Mouse (Mus musculus) forebrain, embryonic 10.5 days (tissue): ENCODE results near the gene Naglu. TPM values are rescaled to one million over a fixed set of nuclear protein-coding genes. Genes with fewer than 3 reads are reported as not detected.
"Not testable (repeated sequence)": the region's sequence is repeated elsewhere in the genome, so short reads cannot be mapped to it uniquely, and the experiment has no call there.

Experiments used
- DNase-seq: peaks from one replicate; pipeline ENCODE4 v3.0.0-alpha.2; 2017; ENCODE audit warnings: low spot score; ENCODE audit errors: extremely low spot score
- H3K27ac ChIP-seq: fragments of 300-500 bp; sonication (generic); 2 replicates; pipeline ENCODE4 v1.5.1; 2016; ENCODE audit warnings: mild to moderate bottlenecking
- H3K27me3 ChIP-seq: fragments of 300-500 bp; sonication (generic); 2 replicates; pipeline ENCODE4 v1.6.1; 2016; ENCODE audit warnings: mild to moderate bottlenecking; ENCODE audit not compliant: poor library complexity, severe bottlenecking
- H3K36me3 ChIP-seq: fragments of 300-500 bp; sonication (generic); replicated peaks from 2 replicates; pipeline ENCODE4 v1.6.1; 2016; ENCODE audit warnings: mild to moderate bottlenecking, moderate library complexity
- H3K4me1 ChIP-seq: fragments of 300-500 bp; sonication (generic); 2 replicates; pipeline ENCODE4 v1.6.1; 2016
- H3K4me3 ChIP-seq: fragments of 300-500 bp; sonication (generic); 2 replicates; pipeline ENCODE4 v1.5.1; 2016; ENCODE audit warnings: mild to moderate bottlenecking, moderate library complexity
- H3K9me3 ChIP-seq: fragments of 300-500 bp; sonication (generic); 2 replicates; pipeline ENCODE4 v1.6.1; 2016; ENCODE audit warnings: mild to moderate bottlenecking, moderate library complexity
- WGBS: fragments of 180-500 bp; shearing (Covaris S2); methylation state at CpG from one replicate; pipeline ENCODE4 v1.1.7; 2016; 5-methylcytosine and 5-hydroxymethylcytosine counted together
- microRNA-seq: library from miRNA; unstranded; fragments of <30 nt; microRNA quantifications from one replicate; pipeline ENCODE4, GENCODE M21; 2017
- polyA plus RNA-seq: library from polyadenylated mRNA; unstranded; fragments of >200 nt; fragmentation: Nextera tagmentation; extraction: Ambion mirVana; gene quantifications from 2 replicates; pipeline ENCODE4 v1.2.1, GENCODE M21; 2016

Gene Naglu
- polyA plus RNA-seq, 1 experiment from 2014 or later, result 8.2 TPM

DNA sequence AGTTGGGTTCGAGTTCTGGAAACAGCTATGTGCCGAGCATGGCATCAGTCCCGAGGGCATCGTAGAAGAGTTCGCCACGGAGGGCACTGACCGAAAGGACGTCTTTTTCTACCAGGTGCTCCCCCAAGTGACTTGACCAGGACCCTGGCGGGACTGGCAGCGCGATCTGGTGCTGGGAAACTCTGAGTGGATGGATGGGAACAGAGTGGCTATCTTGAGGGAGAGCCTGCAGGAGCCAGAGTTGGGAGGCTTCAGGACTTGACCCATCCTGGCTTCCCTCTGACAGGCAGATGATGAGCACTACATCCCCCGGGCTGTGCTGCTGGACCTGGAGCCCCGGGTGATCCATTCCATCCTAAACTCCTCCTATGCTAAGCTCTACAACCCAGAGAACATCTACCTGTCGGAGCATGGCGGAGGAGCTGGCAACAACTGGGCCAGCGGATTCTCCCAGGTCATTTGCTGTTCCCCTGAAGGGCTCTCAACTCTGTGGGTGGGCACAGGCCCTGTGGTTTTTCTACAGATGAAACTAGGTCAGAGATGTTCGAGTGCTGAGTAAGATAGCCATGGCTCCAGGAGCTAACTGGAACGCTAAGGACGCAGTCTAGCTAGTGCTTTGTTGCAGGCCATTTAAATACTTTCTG is 50.9 kb downstream of the Naglu start:
- Histone ChIP-seq H3K27ac (peak overlapping the region; percentile 96), H3K4me3 (peak overlapping the region; percentile 98), H3K4me1 (peaks cover 50% of the 10 kb centered on the region), H3K9me3 (no peaks in the 10 kb centered on the region), H3K27me3 (no peaks in the 10 kb centered on the region), H3K36me3 (peaks cover 58% of the 10 kb centered on the region)
- no peak for DNase-seq
- WGBS, result 29% methylated on average over 19 of the region's 19 CpGs

DNA sequence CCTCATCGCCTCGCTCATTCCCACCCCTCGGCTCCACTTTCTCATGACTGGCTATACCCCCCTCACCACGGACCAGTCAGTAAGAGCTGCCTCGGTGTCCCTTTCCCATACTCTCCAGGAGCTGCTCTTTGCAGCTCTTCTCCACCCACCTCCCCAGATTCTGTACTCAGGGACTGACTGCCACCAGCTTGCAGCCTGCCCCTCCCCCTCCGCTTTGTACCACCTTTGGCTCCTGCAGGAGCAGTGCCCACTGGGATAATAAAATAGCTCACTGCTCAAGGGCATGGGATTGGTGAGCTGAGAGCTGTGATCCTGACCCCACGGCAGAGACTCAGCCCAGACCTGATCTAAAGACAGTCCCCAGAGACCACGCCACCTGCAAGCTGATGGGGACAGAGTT is 54.7 kb downstream of the Naglu start:
- peaks cover 65% of the 10 kb centered on the region for H3K36me3 ChIP-seq

DNA sequence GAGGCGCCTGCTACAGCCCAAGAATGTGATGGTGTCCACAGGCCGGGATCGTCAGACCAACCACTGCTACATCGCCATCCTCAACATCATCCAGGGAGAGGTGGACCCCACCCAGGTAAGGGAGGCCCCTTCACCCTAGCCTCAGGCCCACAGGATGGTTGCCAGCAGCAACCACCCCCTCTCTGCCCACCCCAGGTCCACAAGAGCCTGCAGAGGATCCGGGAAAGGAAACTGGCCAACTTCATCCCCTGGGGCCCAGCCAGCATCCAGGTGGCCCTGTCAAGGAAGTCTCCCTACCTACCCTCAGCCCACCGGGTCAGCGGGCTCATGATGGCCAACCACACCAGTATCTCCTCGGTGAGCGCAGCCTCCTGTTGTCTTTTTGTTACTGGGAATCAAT is 55.2 kb downstream of the Naglu start:
- not testable (repeated sequence) for H3K27ac ChIP-seq, H3K4me3 ChIP-seq, H3K27me3 ChIP-seq, DNase-seq
- Histone ChIP-seq H3K9me3 (peaks cover 13% of the 10 kb centered on the region; the same call in 1 of the 2 replicates), H3K36me3 (peaks cover 65% of the 10 kb centered on the region), H3K4me1 (peaks cover 20% of the 10 kb centered on the region)
- 99% methylated on average over 9 of the region's 9 CpGs for WGBS

More for the DNA sequence above, 54.7 kb downstream of the Naglu start:
- peaks cover 13% of the 10 kb centered on the region; the same call in 1 of the 2 replicates for H3K9me3 ChIP-seq
- WGBS, result 97% methylated on average over 8 of the region's 8 CpGs
- not testable (repeated sequence) for H3K27ac ChIP-seq, H3K4me3 ChIP-seq, H3K27me3 ChIP-seq, DNase-seq
- peaks cover 19% of the 10 kb centered on the region for H3K4me1 ChIP-seq

GRCm38 (mm10) chr11:101127075-101127474 is 57.3 kb downstream of the Naglu start:
- no peak for DNase-seq
- WGBS, result 85% methylated on average over 1 of the region's 1 CpGs
- Histone ChIP-seq H3K27me3 (no peaks in the 10 kb centered on the region), H3K4me3 (no peak overlapping the region), H3K9me3 (peaks cover 13% of the 10 kb centered on the region; the same call in 1 of the 2 replicates), H3K27ac (no peak overlapping the region), H3K4me1 (peaks cover 7% of the 10 kb centered on the region), H3K36me3 (peaks cover 56% of the 10 kb centered on the region)

Small RNA genes within 50 kb of the gene (microRNA-seq; reads per million reads assigned to microRNA genes)
- 1.8 reads per million for gene Mir6928

Other genes with a start within 250 kb of the Naglu start
- 14.9 and 16.2 TPM in 2 replicates for gene Stat5b, start 219.3 kb upstream of the Naglu start, polyA plus RNA-seq
- gene Stat5a, start 210.7 kb upstream of the Naglu start, polyA plus RNA-seq, result 1.7 TPM in 2 replicates
- 15.0 and 15.6 TPM in 2 replicates for gene Stat3, start 130.5 kb upstream of the Naglu start, polyA plus RNA-seq
- gene Cavin1, start 99.1 kb upstream of the Naglu start, polyA plus RNA-seq, result 16.1 and 16.6 TPM in 2 replicates
- 34.5 and 36.9 TPM in 2 replicates for gene Atp6v0a1, start 60.6 kb upstream of the Naglu start, polyA plus RNA-seq
- gene Hsd17b1, start 8.4 kb downstream of the Naglu start, polyA plus RNA-seq, result 0.10 and 0.11 TPM in 2 replicates
- gene Coasy, start 12.6 kb downstream of the Naglu start, polyA plus RNA-seq, result 51.4 and 53.3 TPM in 2 replicates
- 37.3 and 41.1 TPM in 2 replicates for gene Mlx, start 17.3 kb downstream of the Naglu start, polyA plus RNA-seq
- gene Psmc3ip, start 25.4 kb downstream of the Naglu start, polyA plus RNA-seq, result 78.1 and 96.4 TPM in 2 replicates
- gene Retreg3, start 49.9 kb downstream of the Naglu start, polyA plus RNA-seq, result 14.6 and 15.5 TPM in 2 replicates
- gene Tubg1, start 49.9 kb downstream of the Naglu start, polyA plus RNA-seq, result 143 and 145 TPM in 2 replicates
- 2.3 and 2.7 TPM in 2 replicates for gene Tubg2, start 85.9 kb downstream of the Naglu start, polyA plus RNA-seq
- 0.12 and 0.16 TPM in 2 replicates for gene Cntnap1, start 100.5 kb downstream of the Naglu start, polyA plus RNA-seq
- gene Plekhh3, start 101.3 kb downstream of the Naglu start, polyA plus RNA-seq, result 3.5 and 4.8 TPM in 2 replicates
- not detected in 2 replicates for gene Ccr10, start 105.4 kb downstream of the Naglu start, polyA plus RNA-seq
- gene Ezh1, start 156.5 kb downstream of the Naglu start, polyA plus RNA-seq, result 9.9 and 10.2 TPM in 2 replicates
- 54.8 and 57.3 TPM in 2 replicates for gene Ramp2, start 176.0 kb downstream of the Naglu start, polyA plus RNA-seq
- 128 and 129 TPM in 2 replicates for gene Vps25, start 183.7 kb downstream of the Naglu start, polyA plus RNA-seq
- gene Wnk4, start 190.6 kb downstream of the Naglu start, polyA plus RNA-seq, result 5.4 and 6.4 TPM in 2 replicates
- 0.77 and 1.0 TPM in 2 replicates for gene Cntd1, start 209.0 kb downstream of the Naglu start, polyA plus RNA-seq
- gene Coa3, start 209.1 kb downstream of the Naglu start, polyA plus RNA-seq, result 186 and 194 TPM in 2 replicates
- gene Becn1, start 232.3 kb downstream of the Naglu start, polyA plus RNA-seq, result 144 and 154 TPM in 2 replicates
- gene Psme3, start 246.2 kb downstream of the Naglu start, polyA plus RNA-seq, result 207 and 217 TPM in 2 replicates